ENCODE assay signal across 27 mouse cellular contexts in the genomic region with DNA sequence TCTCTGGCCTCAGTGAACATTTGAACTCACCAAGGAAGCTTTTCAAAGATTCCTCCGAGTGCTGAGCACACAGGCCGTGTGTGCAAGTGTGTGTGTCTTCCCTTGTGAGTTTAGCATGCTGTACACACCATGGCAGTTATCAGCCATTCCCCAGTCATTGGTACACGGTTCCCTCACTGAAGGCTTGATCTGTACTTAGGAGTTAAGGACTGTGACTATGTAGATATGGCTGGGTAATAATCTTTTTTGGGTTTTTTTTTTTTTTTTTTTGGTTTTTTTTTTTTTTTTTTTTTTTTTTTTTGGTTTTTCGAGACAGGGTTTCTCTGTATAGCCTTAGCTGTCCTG. TPM values are rescaled to one million over a fixed set of nuclear protein-coding genes. Genes with fewer than 3 reads are reported as not detected.
DNase-seq lines count a peak whose midpoint lies in the region; ATAC-seq and TF ChIP-seq lines count a peak whose summit lies in the region.
"Had no signal": no experiment of that assay in that cellular context is flagged by ENCODE, and none has a peak within 500 bp of the region (broad histone marks: within the 10 kb centered on the region; RNA-seq: fewer than 3 reads in every experiment).

No protein-coding gene starts in this region.

- H3K4me2 ChIP-seq in limb, embryonic 14.5 days (replicated peaks; ENCODE audit: low read depth, low read length, severe bottlenecking) = no peak overlapping the region
- no peak overlapping the region for H3K4me2 ChIP-seq in liver, embryonic 13.5 days
- H3K4me2 ChIP-seq: embryonic facial prominence, embryonic 12.5 days; hindbrain, embryonic 12.5 days; limb, embryonic 13.5 days; lung, embryonic 14.5 days; midbrain, embryonic 11.5 days had no signal

- no peak for TF ChIP-seq POLR2A in limb, embryonic 14.5 days (IDR thresholded peaks at IDR 0.05; ENCODE audit: borderline replicate concordance, extremely low read depth, insufficient read depth, insufficient read length)

- H3K27ac ChIP-seq in limb, embryonic 14.5 days (replicated peaks; ENCODE audit: low read depth, low read length) = no peak overlapping the region
- H3K27ac ChIP-seq in limb, embryonic 10.5 days = no peak overlapping the region
- H3K27ac ChIP-seq in liver, embryonic 13.5 days = no peak overlapping the region
- H3K27ac ChIP-seq: embryonic facial prominence, embryonic 12.5 days; forebrain, embryonic 10.5 days; hindbrain, embryonic 12.5 days; limb, embryonic 13.5 days had no signal

- H3K4me1 ChIP-seq in limb, embryonic 14.5 days (ENCODE audit: control insufficient read depth, insufficient read depth, low read length) = peaks cover 3% of the 10 kb centered on the region; the same call in 1 of the 2 replicates
- H3K4me1 ChIP-seq in limb, embryonic 10.5 days = no peaks in the 10 kb centered on the region
- H3K4me1 ChIP-seq in liver, embryonic 13.5 days (replicated peaks) = peaks cover 23% of the 10 kb centered on the region
- H3K4me1 ChIP-seq: embryonic facial prominence, embryonic 12.5 days; forebrain, embryonic 10.5 days had no signal

- H3K4me3 ChIP-seq in limb, embryonic 14.5 days (replicated peaks; ENCODE audit: low read length) = no peak overlapping the region
- no peak overlapping the region for H3K4me3 ChIP-seq in limb, embryonic 10.5 days
- H3K4me3 ChIP-seq in liver, embryonic 13.5 days (replicated peaks) = no peak overlapping the region
- H3K4me3 ChIP-seq: embryonic facial prominence, embryonic 12.5 days; forebrain, embryonic 10.5 days; hindbrain, embryonic 12.5 days; limb, embryonic 13.5 days had no signal

- H3K9me3 ChIP-seq in limb, embryonic 14.5 days (ENCODE audit: control insufficient read depth, low read length) = no peaks in the 10 kb centered on the region
- no peaks in the 10 kb centered on the region for H3K9me3 ChIP-seq in limb, embryonic 10.5 days (replicated peaks)
- H3K9me3 ChIP-seq in liver, embryonic 13.5 days (replicated peaks) = no peaks in the 10 kb centered on the region
- H3K9me3 ChIP-seq: embryonic facial prominence, embryonic 12.5 days; forebrain, embryonic 10.5 days; hindbrain, embryonic 12.5 days; limb, embryonic 13.5 days had no signal

- peaks cover 6% of the 10 kb centered on the region; the same call in 1 of the 2 replicates for H3K36me3 ChIP-seq in limb, embryonic 14.5 days (ENCODE audit: control insufficient read depth, insufficient read depth, low read length)
- H3K36me3 ChIP-seq in limb, embryonic 10.5 days = no peaks in the 10 kb centered on the region
- H3K36me3 ChIP-seq in liver, embryonic 13.5 days = no peaks in the 10 kb centered on the region
- H3K36me3 ChIP-seq: forebrain, embryonic 10.5 days had no signal

- ATAC-seq in limb, embryonic 14.5 days (ENCODE audit: low FRiP score, low read depth) = 0 out of 2 replicates have a peak, but pooled peaks have one; percentile 16
- peak; percentile 83 for ATAC-seq in liver, embryonic 13.5 days (ENCODE audit: low read depth)
- ATAC-seq in megakaryocyte progenitor cell, adult 5-6 weeks (replicated peaks; ENCODE audit: poor library complexity) = peak; percentile 91
- no peak for ATAC-seq in frontal cortex, adult (ENCODE audit: low TSS enrichment)
- ATAC-seq: forebrain, postnatal 0 days; hindbrain, postnatal 0 days; intestine, embryonic 16.5 days; midbrain, embryonic 16.5 days had no signal

- 80% methylated on average over 3 of the region's 4 CpGs for WGBS in limb, embryonic 14.5 days
- 72% methylated on average over 4 of the region's 4 CpGs for WGBS in limb, embryonic 10.5 days
- 25% methylated on average over 4 of the region's 4 CpGs for WGBS in liver, embryonic 13.5 days (ENCODE audit: insufficient replicate concordance)

- no peaks in the 10 kb centered on the region for H3K27me3 ChIP-seq in limb, embryonic 14.5 days (ENCODE audit: control insufficient read depth, insufficient read depth, low read length)
- H3K27me3 ChIP-seq in limb, embryonic 10.5 days (ENCODE audit: low read depth, poor library complexity, severe bottlenecking) = no peaks in the 10 kb centered on the region
- no peaks in the 10 kb centered on the region; the same call in 1 of the 2 replicates for H3K27me3 ChIP-seq in liver, embryonic 13.5 days
- H3K27me3 ChIP-seq: embryonic facial prominence, embryonic 12.5 days; hindbrain, embryonic 12.5 days; limb, embryonic 13.5 days had no signal

- no peak overlapping the region for H3K9ac ChIP-seq in limb, embryonic 14.5 days (ENCODE audit: low read depth, low read length, severe bottlenecking)
- no peak overlapping the region for H3K9ac ChIP-seq in liver, embryonic 13.5 days
- H3K9ac ChIP-seq: embryonic facial prominence, embryonic 12.5 days; forebrain, postnatal 0 days; hindbrain, embryonic 12.5 days; limb, embryonic 13.5 days; lung, embryonic 14.5 days had no signal

- intact Hi-C loops in left cerebral cortex, postnatal 25 days (cut with DNase I) = no loop called here

- no peak for DNase-seq in limb, embryonic 14.5 days (ENCODE audit: low spot score)
- DNase-seq in limb, embryonic 10.5 days (ENCODE audit: low spot score) = no peak
- peak; percentile 22 for DNase-seq in c-Kit-positive CD71-positive TER-119-negative erythroid progenitor cells, embryonic 14.5 days (ENCODE audit: low read depth)
- peak; percentile 32 for DNase-seq in liver, embryonic 13.5 days
- no peak for DNase-seq in cerebellum, postnatal 14 days
- DNase-seq in left cerebral cortex, postnatal 25 days (ENCODE audit: low spot score in 2 of 2) = no peak
- DNase-seq: adrenal gland, adult 2 months; cerebellum, adult 8-10 months; cerebellum, postnatal 36 days; embryo, embryonic 11 days; forebrain, postnatal 0 days; gastrocnemius, postnatal 10 days; kidney, adult 9 months; kidney, postnatal 14 days; lung, embryonic 14.5 days; lung, postnatal 14 days; right cerebral cortex, adult 18-20 months had no signal

RNA-seq across cellular contexts. Expression of a gene that starts 14.7 kb away (rescaled TPM):
- 5.5 and 6.8 TPM in 2 replicates for polyA plus RNA-seq in limb, embryonic 14.5 days (2012; rRNA removed)
- 5.2 and 5.4 TPM in 2 replicates for polyA plus RNA-seq in limb, embryonic 14.5 days (2014; fragmentation: Nextera tagmentation; extraction: Ambion mirVana)
- polyA plus RNA-seq in limb, embryonic 10.5 days (2016; fragmentation: Nextera tagmentation; extraction: Ambion mirVana) = 3.5 and 4.2 TPM in 2 replicates
- polyA plus RNA-seq in liver, embryonic 13.5 days (2015; fragmentation: Nextera tagmentation; extraction: Ambion mirVana) = 0.92 and 1.0 TPM in 2 replicates
- total RNA-seq in megakaryocyte progenitor cell, adult 5-6 weeks (2015) = 1.0 and 1.6 TPM in 2 replicates
- total RNA-seq in megakaryocyte progenitor cell, adult 5-6 weeks (2017) = 0.54 and 1.1 TPM in 2 replicates
- total RNA-seq in left cerebral cortex, postnatal 25 days (2021) = 10 to 100 TPM; 14.1 to 15.3 TPM

RNA-seq across cellular contexts. Expression of a gene that starts 15.0 kb away (rescaled TPM):
- 8.6 and 11.0 TPM in 2 replicates for polyA plus RNA-seq in limb, embryonic 14.5 days (2012; rRNA removed)
- 2.5 and 3.3 TPM in 2 replicates for polyA plus RNA-seq in limb, embryonic 14.5 days (2014; fragmentation: Nextera tagmentation; extraction: Ambion mirVana)
- polyA plus RNA-seq in limb, embryonic 10.5 days (2016; fragmentation: Nextera tagmentation; extraction: Ambion mirVana) = 1.6 and 2.0 TPM in 2 replicates
- 0.07 and 0.14 TPM in 2 replicates for polyA plus RNA-seq in liver, embryonic 13.5 days (2015; fragmentation: Nextera tagmentation; extraction: Ambion mirVana)
- 0.05 and 0.10 TPM in 2 replicates for total RNA-seq in megakaryocyte progenitor cell, adult 5-6 weeks (2015)
- total RNA-seq in megakaryocyte progenitor cell, adult 5-6 weeks (2017) = 0.20 TPM in 1 of 2 replicates, not detected in the other
- 10 to 100 TPM; 13.7 to 15.6 TPM for total RNA-seq in left cerebral cortex, postnatal 25 days (2021)

RNA-seq across cellular contexts. Expression of a gene that starts 24.6 kb away (rescaled TPM):
- polyA plus RNA-seq in limb, embryonic 14.5 days (2012; rRNA removed) = 53.8 and 55.8 TPM in 2 replicates
- 29.0 and 31.8 TPM in 2 replicates for polyA plus RNA-seq in limb, embryonic 14.5 days (2014; fragmentation: Nextera tagmentation; extraction: Ambion mirVana)
- 53.4 and 55.2 TPM in 2 replicates for polyA plus RNA-seq in limb, embryonic 10.5 days (2016; fragmentation: Nextera tagmentation; extraction: Ambion mirVana)
- 41.3 and 45.9 TPM in 2 replicates for polyA plus RNA-seq in liver, embryonic 13.5 days (2015; fragmentation: Nextera tagmentation; extraction: Ambion mirVana)
- total RNA-seq in megakaryocyte progenitor cell, adult 5-6 weeks (2015) = 59.2 and 74.4 TPM in 2 replicates
- total RNA-seq in megakaryocyte progenitor cell, adult 5-6 weeks (2017) = 35.1 and 40.5 TPM in 2 replicates
- total RNA-seq in left cerebral cortex, postnatal 25 days (2021) = 10 to 100 TPM; 11.8 to 12.9 TPM

RNA-seq across cellular contexts. Expression of a gene that starts 53.0 kb away (rescaled TPM):
- polyA plus RNA-seq in limb, embryonic 14.5 days (2012; rRNA removed) = 221 and 228 TPM in 2 replicates
- 336 and 357 TPM in 2 replicates for polyA plus RNA-seq in limb, embryonic 14.5 days (2014; fragmentation: Nextera tagmentation; extraction: Ambion mirVana)
- polyA plus RNA-seq in limb, embryonic 10.5 days (2016; fragmentation: Nextera tagmentation; extraction: Ambion mirVana) = 305 and 321 TPM in 2 replicates
- polyA plus RNA-seq in liver, embryonic 13.5 days (2015; fragmentation: Nextera tagmentation; extraction: Ambion mirVana) = 221 and 241 TPM in 2 replicates
- total RNA-seq in megakaryocyte progenitor cell, adult 5-6 weeks (2015) = 173 and 202 TPM in 2 replicates
- total RNA-seq in megakaryocyte progenitor cell, adult 5-6 weeks (2017) = 307 and 320 TPM in 2 replicates
- 100 to 1,000 TPM; 228 to 241 TPM for total RNA-seq in left cerebral cortex, postnatal 25 days (2021)

Comparison
In these comparisons a context has a peak if more than half of its experiments do, and no peak if none do; other contexts are left out.
1. DNase-seq: peak in c-Kit-positive CD71-positive TER-119-negative erythroid progenitor cells, embryonic 14.5 days (single experiment) and liver, embryonic 13.5 days (single experiment); none in limb, embryonic 14.5 days (single experiment), limb, embryonic 10.5 days (single experiment), cerebellum, postnatal 14 days (0 of 2) and left cerebral cortex, postnatal 25 days (0 of 2).